Mouse (Mus musculus) c-Kit-positive CD71-negative TER-119-negative erythroid progenitor cells, embryonic 14.5 days (primary cell): ENCODE measurements around the gene Scn4a.
"Not testable (repeated sequence)": the region's sequence is repeated elsewhere in the genome, so short reads cannot be mapped to it uniquely, and the experiment has no call there.

Experiments
- DNase-seq: peaks from one replicate; pipeline ENCODE4 v3.0.0-alpha.2; 2013; ENCODE audit warnings: low read depth

The Scn4a gene

GRCm38 (mm10) chr11:106353188-106353587 is at the start of gene Scn4a:
Scn4a (minus strand) TSS chr11:106353288.
- DNase-seq = no peak

GRCm38 (mm10) chr11:106398481-106398880 is 45.4 kb upstream of the Scn4a start:
- no peak for DNase-seq

- DNase-seq = no peak
Observed at GRCm38 (mm10) chr11:106397656-106398055, 44.6 kb upstream of the Scn4a start.

GRCm38 (mm10) chr11:106394055-106394454 is 41.0 kb upstream of the Scn4a start:
- not testable (repeated sequence) for DNase-seq

- no peak for DNase-seq
Observed at GRCm38 (mm10) chr11:106393331-106393616, 40.2 kb upstream of the Scn4a start.

- DNase-seq = no peak
Observed at GRCm38 (mm10) chr11:106392597-106393330, 39.7 kb upstream of the Scn4a start.

GRCm38 (mm10) chr11:106391546-106392188 is 38.6 kb upstream of the Scn4a start:
- DNase-seq = peak; percentile 78

GRCm38 (mm10) chr11:106390757-106391156 is 37.7 kb upstream of the Scn4a start:
- DNase-seq = no peak

- no peak for DNase-seq
Observed at GRCm38 (mm10) chr11:106389611-106390010, 36.5 kb upstream of the Scn4a start.

GRCm38 (mm10) chr11:106387791-106388216 is 34.7 kb upstream of the Scn4a start, which contains the start of gene Icam2:
Icam2 (minus strand) TSS chr11:106388075.
- peak; percentile 56 for DNase-seq

- DNase-seq = no peak
Observed at GRCm38 (mm10) chr11:106387020-106387419, 33.9 kb upstream of the Scn4a start.

GRCm38 (mm10) chr11:106386409-106386808 is 33.3 kb upstream of the Scn4a start:
- no peak for DNase-seq

GRCm38 (mm10) chr11:106383051-106383790 is 30.1 kb upstream of the Scn4a start:
- DNase-seq = no peak

- DNase-seq = no peak
Observed at GRCm38 (mm10) chr11:106382424-106382823, 29.3 kb upstream of the Scn4a start.

GRCm38 (mm10) chr11:106381883-106382282 is 28.8 kb upstream of the Scn4a start:
- DNase-seq = no peak

GRCm38 (mm10) chr11:106381011-106381410 is 27.9 kb upstream of the Scn4a start:
- DNase-seq = no peak

GRCm38 (mm10) chr11:106374979-106375378 is 21.9 kb upstream of the Scn4a start:
- DNase-seq = no peak

- no peak for DNase-seq
Observed at GRCm38 (mm10) chr11:106374559-106374958, 21.5 kb upstream of the Scn4a start.

GRCm38 (mm10) chr11:106373998-106374397 is 20.9 kb upstream of the Scn4a start:
- no peak for DNase-seq

- DNase-seq = peak; percentile 82
Observed at GRCm38 (mm10) chr11:106366316-106366715, 13.2 kb upstream of the Scn4a start.

- no peak for DNase-seq
Observed at GRCm38 (mm10) chr11:106365366-106365765, 12.3 kb upstream of the Scn4a start, which contains the start of gene Prr29. Prr29 (plus strand) TSS chr11:106365472.

GRCm38 (mm10) chr11:106364712-106365111 is 11.6 kb upstream of the Scn4a start:
- DNase-seq = no peak

GRCm38 (mm10) chr11:106359350-106359749 is 6.3 kb upstream of the Scn4a start:
- peak; percentile 56 for DNase-seq
